Mouse (Mus musculus) gastrocnemius, postnatal 14 days (tissue): Measurements from ENCODE around the gene Apol9a. TPM values are rescaled to one million over a fixed set of nuclear protein-coding genes. Genes with fewer than 3 reads are reported as not detected.

ENCODE experiments used
- DNase-seq: peaks from one replicate; pipeline ENCODE4 v3.0.0; 2021; ENCODE audit warnings: mixed read lengths
- intact Hi-C: fragments of 180-260 bp; cut with DNase I; formaldehyde crosslinking; loops from one replicate; pipeline ENCODE4 v1.15.1; 2025; ENCODE audit warnings: low total_unique reads
- total RNA-seq, 2 experiments: library from RNA; stranded (reverse); gene quantifications; 2 replicates each; pipeline ENCODE4 v1.2.3; 2021

Gene Apol9a
- total RNA-seq, 2 experiments from 2014 or later: not detected

- intact Hi-C loops: no loop called here
- no peak for DNase-seq
These were observed 29.5 kb downstream of the Apol9a start for GRCm38 (mm10) chr15:77381481-77381880.

DNA sequence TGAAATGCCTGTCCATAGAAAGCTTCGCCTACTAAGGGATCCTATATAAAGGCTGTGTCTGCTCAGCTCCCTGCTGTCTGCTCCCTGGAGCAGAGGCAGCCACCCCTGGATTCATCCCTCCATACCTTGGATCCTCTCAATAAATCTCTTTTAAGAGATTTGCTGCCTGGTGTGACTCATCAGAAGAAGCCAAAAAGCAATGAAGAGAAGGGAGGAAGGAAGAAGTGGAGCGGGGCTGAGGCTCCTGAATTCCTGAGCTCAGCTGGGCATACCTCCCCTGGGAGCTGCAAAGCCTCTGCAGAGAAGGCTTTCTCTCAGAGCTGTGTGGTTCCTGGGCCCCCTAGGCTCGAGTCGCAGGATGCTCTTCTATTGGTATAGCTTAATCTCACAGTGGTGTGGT, 31.0 kb downstream of the Apol9a start:
- DNase-seq: no peak
- intact Hi-C loops: no loop called here

DNA sequence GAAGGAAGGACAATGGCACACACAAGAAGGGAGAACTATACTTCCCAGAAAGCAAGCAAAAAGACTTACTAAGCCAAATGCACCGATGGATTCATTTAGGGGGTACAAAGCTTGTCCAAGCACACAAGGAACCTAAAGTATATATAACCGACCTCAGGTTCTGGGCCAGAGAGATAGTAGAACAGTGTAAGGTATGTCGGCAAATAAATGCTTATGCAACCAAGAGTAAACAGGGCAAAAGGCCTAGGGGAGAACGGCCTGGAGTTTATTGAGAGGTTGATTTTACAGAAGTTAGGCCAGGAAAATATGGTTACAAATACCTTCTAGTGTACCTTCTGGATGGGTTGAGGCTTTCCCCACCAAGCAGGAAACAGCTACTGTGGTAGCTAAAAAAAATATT, 33.5 kb downstream of the Apol9a start:
- DNase-seq: no peak
- intact Hi-C loops: no loop called here

- intact Hi-C loops: no loop called here
- DNase-seq: peak; percentile 55
These were observed 34.0 kb downstream of the Apol9a start for GRCm38 (mm10) chr15:77376920-77377319.

GRCm38 (mm10) chr15:77370588-77370987, 40.3 kb downstream of the Apol9a start:
- intact Hi-C loops: no loop called here
- no peak for DNase-seq

DNA sequence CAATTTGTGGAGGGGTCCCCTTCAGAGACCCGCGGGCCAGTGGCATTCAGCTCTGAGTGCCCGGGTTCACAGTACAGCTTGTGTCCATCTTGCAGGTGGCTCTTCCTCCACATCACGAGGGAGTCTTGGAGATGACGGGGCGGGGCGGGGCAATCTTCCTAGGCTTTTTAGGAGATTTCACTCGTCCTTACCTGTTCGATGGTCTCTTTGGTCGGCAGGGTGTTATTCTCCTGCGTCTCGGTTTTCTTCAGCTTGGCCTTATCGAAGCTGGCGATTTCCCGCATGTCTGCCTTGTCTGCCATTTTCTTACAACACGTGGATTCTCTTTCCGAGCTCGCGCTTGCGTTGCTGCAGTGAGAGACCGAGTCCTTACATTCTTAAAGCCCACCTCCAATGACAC, 41.0 kb downstream of the Apol9a start:
- intact Hi-C loops: no loop called here
- no peak for DNase-seq

- no peak for DNase-seq
- intact Hi-C loops: no loop called here
These were observed 42.1 kb downstream of the Apol9a start for GRCm38 (mm10) chr15:77368818-77369320.

DNA sequence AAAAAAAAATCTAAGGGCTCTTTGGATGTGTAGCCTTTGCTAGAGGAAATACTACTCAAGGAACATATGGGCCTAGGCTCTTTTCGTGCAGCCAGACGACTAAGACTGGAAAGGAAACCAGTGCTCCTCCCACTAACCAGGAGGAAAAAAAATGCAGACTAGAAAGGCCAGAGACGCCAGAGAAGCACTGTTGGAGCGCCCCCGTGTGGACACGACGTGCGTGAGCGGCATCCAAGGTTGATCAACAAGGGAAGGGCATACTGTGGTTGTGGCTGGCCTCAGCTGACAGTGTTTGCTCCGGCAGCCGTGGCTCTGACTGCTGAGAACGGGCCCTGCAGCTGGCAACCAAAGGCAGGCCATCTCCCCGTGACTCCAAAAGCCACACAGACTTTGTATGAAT, 42.8 kb downstream of the Apol9a start:
- DNase-seq: peak; percentile 95
- intact Hi-C loops: no loop called here

GRCm38 (mm10) chr15:77367504-77367903, 43.4 kb downstream of the Apol9a start:
- peak; percentile 45 for DNase-seq
- intact Hi-C loops: no loop called here

- intact Hi-C loops: no loop called here
- DNase-seq: peak; percentile 90
These were observed 44.0 kb downstream of the Apol9a start for GRCm38 (mm10) chr15:77366706-77367484.

GRCm38 (mm10) chr15:77365700-77366570, 45.0 kb downstream of the Apol9a start:
- peak; percentile 48 for DNase-seq
- intact Hi-C loops: no loop called here

GRCm38 (mm10) chr15:77364026-77364425, 46.9 kb downstream of the Apol9a start:
- no peak for DNase-seq
- intact Hi-C loops: no loop called here

- intact Hi-C loops: no loop called here
- DNase-seq: no peak
These were observed 47.4 kb downstream of the Apol9a start for GRCm38 (mm10) chr15:77363578-77363977.

- intact Hi-C loops: no loop called here
- no peak for DNase-seq
These were observed 48.0 kb downstream of the Apol9a start for GRCm38 (mm10) chr15:77362952-77363351.

DNA sequence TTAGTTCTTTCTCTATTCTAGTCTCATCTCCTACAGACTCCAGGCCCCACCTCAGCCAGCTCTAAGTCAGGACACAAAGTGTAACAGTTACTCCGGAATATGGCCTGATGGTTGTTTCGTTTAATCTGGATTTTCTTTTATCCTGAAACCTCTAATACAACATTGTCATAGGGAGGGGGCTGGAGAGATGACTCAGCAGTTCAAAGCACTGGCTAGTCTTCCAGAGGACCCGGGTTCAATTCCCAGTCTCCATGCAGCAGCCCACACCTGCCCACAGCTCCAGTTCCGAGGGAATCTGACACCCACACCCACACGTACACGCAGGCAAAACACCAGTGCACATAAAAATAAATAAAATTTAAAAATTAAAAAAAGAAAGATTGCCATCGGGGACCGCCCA, 51.0 kb downstream of the Apol9a start:
- DNase-seq: no peak
- intact Hi-C loops: loop anchor here (5.0 kb wide), 1 partner anchor 133 kb away; no protein-coding TSS in a partner anchor

DNA sequence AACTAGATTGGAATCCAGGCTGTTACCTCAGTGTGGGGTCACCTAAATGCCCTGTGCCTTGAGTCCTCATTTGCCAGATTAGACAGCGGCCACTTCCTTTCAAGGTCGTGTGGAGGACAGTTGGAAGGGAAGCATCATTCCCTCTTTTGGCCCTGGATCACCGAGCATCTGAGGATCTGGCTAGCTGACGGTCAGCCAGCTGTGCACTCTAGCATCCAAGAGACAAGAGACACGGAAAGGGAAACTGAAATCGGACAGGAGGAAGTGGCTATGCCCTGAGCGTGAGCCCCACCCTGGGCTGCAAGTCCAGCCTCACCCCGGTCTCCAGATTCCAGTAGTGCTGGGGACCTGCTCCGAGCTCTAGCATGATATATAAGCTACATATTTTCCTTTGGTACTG, 51.4 kb downstream of the Apol9a start:
- peak; percentile 73 for DNase-seq
- intact Hi-C loops: loop anchor here (5.0 kb wide), 1 partner anchor 132 kb away; no protein-coding TSS in a partner anchor

- intact Hi-C loops: loop anchor here (5.0 kb wide), 1 partner anchor 132 kb away; no protein-coding TSS in a partner anchor
These were observed 51.9 kb downstream of the Apol9a start for GRCm38 (mm10) chr15:77359084-77359483.

DNA sequence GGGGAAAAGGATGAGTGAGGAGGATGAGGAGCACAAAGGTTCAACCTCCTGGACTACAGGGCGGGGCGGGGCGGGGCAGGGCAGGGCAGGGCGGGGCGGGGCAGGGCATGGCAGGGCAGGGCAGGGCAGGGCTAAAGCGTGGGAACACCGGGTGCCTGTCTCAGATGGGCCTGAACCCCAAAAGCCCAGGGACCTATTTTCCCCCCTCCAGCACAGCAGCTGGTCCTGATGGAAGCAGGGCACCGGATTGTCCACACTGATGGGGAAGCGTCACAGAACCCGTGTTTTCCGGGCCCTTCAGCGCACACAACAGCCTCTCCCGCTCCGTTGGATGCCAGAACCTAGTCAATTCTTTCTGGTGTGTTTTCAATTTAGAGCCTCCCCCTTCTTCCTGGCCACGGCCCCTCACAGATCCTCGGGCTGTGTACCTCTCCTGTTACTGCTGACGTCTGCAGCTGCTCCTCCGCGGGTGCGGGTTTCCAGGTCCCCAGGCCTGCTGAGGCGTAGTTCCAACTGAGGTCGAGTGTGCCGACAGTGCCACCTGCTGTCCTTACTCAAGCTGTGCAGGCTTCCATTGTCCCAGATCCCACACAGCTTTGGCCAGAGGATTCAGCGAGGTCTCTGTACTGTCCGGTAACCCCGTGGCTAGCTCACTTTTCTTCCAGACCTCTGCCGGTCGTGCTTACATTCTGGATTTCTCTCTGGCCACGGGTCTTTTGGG, 52.5 kb downstream of the Apol9a start:
- intact Hi-C loops: loop anchor here (5.0 kb wide), 1 partner anchor 131 kb away; no protein-coding TSS in a partner anchor
- peak; percentile 91 for DNase-seq

More at GRCm38 (mm10) chr15:77359084-77359483, 51.9 kb downstream of the Apol9a start:
- no peak for DNase-seq

DNA sequence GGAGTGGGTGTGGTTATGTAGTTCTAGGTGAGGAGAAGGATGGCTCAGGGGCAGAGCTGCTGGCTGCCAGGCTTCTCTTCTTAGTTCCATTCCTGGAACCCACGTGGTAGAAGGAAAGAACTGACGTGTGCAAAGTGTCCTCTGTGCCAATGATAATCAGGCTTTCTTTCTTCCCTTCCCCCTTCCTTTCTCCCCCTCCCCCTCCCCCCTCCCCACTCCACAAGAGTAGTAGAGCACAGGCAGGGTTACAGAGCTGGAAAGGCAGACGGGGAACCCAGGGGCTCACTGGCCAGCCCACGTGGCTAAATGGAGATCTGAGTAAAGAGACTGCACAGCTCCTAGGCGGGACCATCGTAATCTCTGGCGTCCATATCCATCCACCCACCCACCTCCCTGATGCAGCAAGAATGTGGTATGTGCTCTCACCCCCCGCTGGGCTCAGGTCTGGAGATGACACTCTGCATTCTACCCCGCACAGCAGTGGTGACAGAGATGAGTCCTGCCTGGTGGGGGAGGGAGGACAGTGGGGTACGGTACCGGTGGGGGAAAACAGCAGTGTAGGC, 54.6 kb downstream of the Apol9a start:
- intact Hi-C loops: loop anchor here (5.0 kb wide), 1 partner anchor 129 kb away; no protein-coding TSS in a partner anchor
- DNase-seq: no peak
